Mouse (Mus musculus) gastrocnemius, adult 2 months (tissue): Measurements from ENCODE around the gene Gm1993. TPM values are rescaled to one million over a fixed set of nuclear protein-coding genes. Genes with fewer than 3 reads are reported as not detected.
"Not testable (repeated sequence)": the region's sequence is repeated elsewhere in the genome, so short reads cannot be mapped to it uniquely, and the experiment has no call there.

ENCODE experiments used
- DNase-seq: peaks from one replicate; pipeline ENCODE4 v3.0.0; 2022
- H3K27ac ChIP-seq: fragments of 200-600 bp; 2 replicates; pipeline ENCODE4 v1.8.1; 2022; ENCODE audit warnings: mild to moderate bottlenecking
- H3K4me3 ChIP-seq: fragments of 200-600 bp; 2 replicates; pipeline ENCODE4 v1.8.1; 2022; ENCODE audit warnings: mild to moderate bottlenecking, moderate library complexity
- intact Hi-C: fragments of 180-260 bp; cut with DNase I; formaldehyde crosslinking; loops from one replicate; pipeline ENCODE4 v1.15.1; 2025
- long read RNA-seq, 2 experiments: library from polyadenylated mRNA; stranded (forward); transcript quantifications; one replicate each; pipeline ENCODE4 v2.0.0; 2021
- total RNA-seq, 2 experiments: library from RNA; stranded (reverse); gene quantifications; 2 replicates each; pipeline ENCODE4 v1.2.3; 2021

Gm1993 gene
- total RNA-seq = not detected
- long read RNA-seq, experiment 1 = 0 reads
- long read RNA-seq, experiment 2 = 0 reads

- DNase-seq, H3K4me3 ChIP-seq, H3K27ac ChIP-seq, intact Hi-C loops: not testable (repeated sequence)
Observed at GRCm38 (mm10) chrX:25570352-25570751, at the start of gene Gm1993. TSS of gene Gm1993 (minus strand) at chrX:25570452.
